Mouse (Mus musculus) cerebellum, adult 9-10 months (tissue): ENCODE results near the gene Shprh.
"Not testable (repeated sequence)": the region's sequence is repeated elsewhere in the genome, so short reads cannot be mapped to it uniquely, and the experiment has no call there.

ENCODE experiments used
- DNase-seq: peaks from one replicate; pipeline ENCODE4 v3.0.0; 2022

The Shprh gene

GRCm38 (mm10) chr10:11250247-11250997 is 101.2 kb downstream of the Shprh start:
- DNase-seq, result no peak

- not testable (repeated sequence) for DNase-seq
Observed at GRCm38 (mm10) chr10:11253581-11253980, 104.4 kb downstream of the Shprh start.

GRCm38 (mm10) chr10:11260119-11260518 is 110.9 kb downstream of the Shprh start:
- DNase-seq, result no peak

- DNase-seq, result not testable (repeated sequence)
Observed at GRCm38 (mm10) chr10:11262292-11262691, 113.1 kb downstream of the Shprh start.

- not testable (repeated sequence) for DNase-seq
Observed at GRCm38 (mm10) chr10:11263795-11264194, 114.6 kb downstream of the Shprh start.
